8 mouse cellular contexts compared by ENCODE assay signal in the genomic region with DNA sequence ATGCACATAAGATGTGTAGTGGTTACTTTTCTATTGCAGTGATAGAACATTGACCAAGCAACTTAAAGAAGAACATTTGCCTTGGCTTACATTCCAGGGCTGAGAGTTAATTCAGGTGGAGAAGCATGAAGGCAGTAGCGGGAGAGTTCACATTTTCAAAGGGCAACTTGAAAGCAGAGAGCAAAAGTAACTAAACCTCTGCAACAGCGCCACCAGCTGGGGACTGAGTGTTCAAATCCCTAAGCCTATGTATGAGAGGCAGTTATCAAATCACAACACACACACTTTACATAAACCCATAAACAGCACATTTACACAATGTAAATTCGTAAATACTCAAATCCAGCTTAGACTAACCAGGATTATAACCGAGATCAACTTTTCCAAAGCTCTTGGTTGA. TPM values are rescaled to one million over a fixed set of nuclear protein-coding genes. Genes with fewer than 3 reads are reported as not detected.
DNase-seq lines count a peak whose midpoint lies in the region; ATAC-seq and TF ChIP-seq lines count a peak whose summit lies in the region.

No protein-coding gene starts in this region.

- H3K4me2 ChIP-seq in forebrain, postnatal 0 days (ENCODE audit: low read depth), result no peak overlapping the region
- no peak overlapping the region for H3K4me2 ChIP-seq in forebrain, embryonic 13.5 days

- H3K27ac ChIP-seq in forebrain, postnatal 0 days (ENCODE audit: low read depth, low read length), result no peak overlapping the region
- H3K27ac ChIP-seq in forebrain, embryonic 13.5 days, result no peak overlapping the region
- H3K27ac ChIP-seq in heart, embryonic 10.5 days, result no peak overlapping the region

- peaks cover 8% of the 10 kb centered on the region; the same call in 1 of the 2 replicates for H3K36me3 ChIP-seq in forebrain, postnatal 0 days (ENCODE audit: insufficient read depth)
- H3K36me3 ChIP-seq in forebrain, embryonic 13.5 days (ENCODE audit: poor library complexity, severe bottlenecking), result peaks cover 16% of the 10 kb centered on the region
- peaks cover 22% of the 10 kb centered on the region for H3K36me3 ChIP-seq in heart, embryonic 10.5 days

- WGBS in forebrain, postnatal 0 days, result 9% methylated on average over 4 of the region's 4 CpGs
- 14% methylated on average over 4 of the region's 4 CpGs for WGBS in forebrain, embryonic 13.5 days
- 10% methylated on average over 4 of the region's 4 CpGs for WGBS in heart, embryonic 10.5 days

- ATAC-seq in forebrain, postnatal 0 days, result no peak
- ATAC-seq in forebrain, embryonic 13.5 days, result no peak
- peak; percentile 72 for ATAC-seq in megakaryocyte progenitor cell, adult 5-6 weeks (replicated peaks; ENCODE audit: poor library complexity)

- no peak overlapping the region for H3K4me3 ChIP-seq in forebrain, postnatal 0 days (ENCODE audit: low read depth, low read length)
- H3K4me3 ChIP-seq in forebrain, embryonic 13.5 days, result no peak overlapping the region
- H3K4me3 ChIP-seq in heart, embryonic 10.5 days, result no peak overlapping the region

- no peak overlapping the region for H3K9ac ChIP-seq in forebrain, postnatal 0 days
- no peak overlapping the region for H3K9ac ChIP-seq in forebrain, embryonic 13.5 days

- H3K27me3 ChIP-seq in forebrain, postnatal 0 days (ENCODE audit: insufficient read depth, low read length), result no peaks in the 10 kb centered on the region
- H3K27me3 ChIP-seq in forebrain, embryonic 13.5 days, result no peaks in the 10 kb centered on the region
- H3K27me3 ChIP-seq in heart, embryonic 10.5 days (ENCODE audit: insufficient read depth, poor library complexity, severe bottlenecking), result no peaks in the 10 kb centered on the region

- DNase-seq in forebrain, postnatal 0 days, result peak; percentile 87
- DNase-seq in adrenal gland, adult (ENCODE audit: inconsistent age in 2 of 2, low spot score in 1 of 2), result peak; percentile 63 to 91
- DNase-seq in embryo, embryonic 10 days (ENCODE audit: low spot score), result peak; percentile 92
- DNase-seq in heart, embryonic 10.5 days (ENCODE audit: low spot score), result peak; percentile 88
- peak; percentile 43 to 91 for DNase-seq in layer of hippocampus, postnatal 25 days (ENCODE audit: extremely low spot score in 1 of 2, low spot score in 1 of 2)
- DNase-seq in spleen, postnatal 14 days (ENCODE audit: low spot score in 2 of 2), result peak; percentile 57 to 79

- H3K9me3 ChIP-seq in forebrain, postnatal 0 days (ENCODE audit: low read length), result no peaks in the 10 kb centered on the region
- H3K9me3 ChIP-seq in forebrain, embryonic 13.5 days (replicated peaks), result no peaks in the 10 kb centered on the region
- no peaks in the 10 kb centered on the region for H3K9me3 ChIP-seq in heart, embryonic 10.5 days

- H3K4me1 ChIP-seq in forebrain, postnatal 0 days (ENCODE audit: insufficient read depth), result peaks cover 9% of the 10 kb centered on the region; the same call in 1 of the 2 replicates
- peaks cover 11% of the 10 kb centered on the region for H3K4me1 ChIP-seq in forebrain, embryonic 13.5 days
- 0 out of 2 replicates have a peak, but pooled peaks cover 9% of the 10 kb centered on the region for H3K4me1 ChIP-seq in heart, embryonic 10.5 days

- TF ChIP-seq CTCF in forebrain, postnatal 0 days (IDR thresholded peaks at IDR 0.05; ENCODE audit: low read depth), result peak; percentile 85

RNA-seq across cellular contexts. Expression of a gene that starts 1.7 kb away (rescaled TPM):
- total RNA-seq in forebrain, postnatal 0 days (2014; rRNA removed), result 105 and 121 TPM in 2 replicates
- polyA plus RNA-seq in forebrain, postnatal 0 days (2015; fragmentation: Nextera tagmentation; extraction: Ambion mirVana), result 213 and 237 TPM in 2 replicates
- 254 and 269 TPM in 2 replicates for polyA plus RNA-seq in forebrain, embryonic 13.5 days (2015; fragmentation: Nextera tagmentation; extraction: Ambion mirVana)
- 150 and 186 TPM in 2 replicates for polyA plus RNA-seq in heart, embryonic 10.5 days (2016; fragmentation: Nextera tagmentation; extraction: Ambion mirVana)
- 10 to 100 TPM; 64.6 to 67.7 TPM for total RNA-seq in layer of hippocampus, postnatal 25 days (2021)
- 129 and 130 TPM in 2 replicates for total RNA-seq in megakaryocyte progenitor cell, adult 5-6 weeks (2015)
- 169 and 190 TPM in 2 replicates for total RNA-seq in megakaryocyte progenitor cell, adult 5-6 weeks (2017)
